Mouse (Mus musculus) R1 (cell line): ENCODE results near the gene Col6a4.

ENCODE experiments used
- DNase-seq: peaks from one replicate; pipeline ENCODE4 v3.0.0-alpha.2; 2018; ENCODE audit warnings: low read depth, low spot score

Col6a4 gene

DNA sequence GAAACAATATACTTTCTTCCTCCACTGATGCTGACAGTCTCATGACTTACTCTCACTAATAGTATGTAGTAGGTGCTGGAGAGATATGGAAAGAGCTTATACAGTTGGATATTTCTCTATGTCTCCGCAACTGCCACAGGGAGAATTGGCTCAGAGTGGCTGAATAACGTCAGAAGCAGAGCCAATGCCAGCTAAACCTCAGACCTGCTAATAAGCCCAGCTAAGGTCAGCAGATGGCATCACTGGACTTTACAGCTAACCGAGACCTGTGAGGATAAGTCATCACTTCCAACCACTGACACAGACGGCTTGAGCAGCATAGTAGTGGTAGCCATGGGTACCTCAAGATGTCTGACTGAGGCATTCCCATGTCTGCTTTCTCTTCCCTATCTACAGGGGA lies 22.6 kb downstream of the Col6a4 start:
- no peak for DNase-seq

DNA sequence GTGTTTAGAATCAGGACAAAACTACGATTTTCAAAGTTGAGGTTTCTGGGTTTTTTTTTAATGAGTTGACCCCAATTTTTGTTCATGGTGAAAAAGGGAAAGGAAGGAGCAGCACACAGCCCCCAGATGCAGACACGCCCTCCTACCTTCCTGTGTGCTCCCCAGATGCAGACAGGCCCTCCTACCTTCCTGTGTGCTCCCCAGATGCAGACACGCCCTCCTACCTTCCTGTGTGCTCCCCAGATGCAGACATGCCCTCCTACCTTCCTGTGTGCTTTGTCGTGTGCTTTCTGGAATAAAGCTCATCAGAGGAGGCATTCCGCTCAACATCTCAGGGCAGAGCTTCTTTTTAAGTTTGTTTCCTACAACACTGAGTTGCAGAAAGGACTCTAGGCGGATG lies 24.9 kb downstream of the Col6a4 start:
- DNase-seq: peak; percentile 90

- no peak for DNase-seq
Observed at GRCm38 (mm10) chr9:106053446-106053845, 43.1 kb downstream of the Col6a4 start.

GRCm38 (mm10) chr9:106043921-106044503 lies 52.6 kb downstream of the Col6a4 start:
- DNase-seq: no peak

- peak; percentile 83 for DNase-seq
Observed at GRCm38 (mm10) chr9:106039915-106040659, 56.5 kb downstream of the Col6a4 start.

GRCm38 (mm10) chr9:106039276-106039675 lies 57.3 kb downstream of the Col6a4 start:
- DNase-seq: no peak

DNA sequence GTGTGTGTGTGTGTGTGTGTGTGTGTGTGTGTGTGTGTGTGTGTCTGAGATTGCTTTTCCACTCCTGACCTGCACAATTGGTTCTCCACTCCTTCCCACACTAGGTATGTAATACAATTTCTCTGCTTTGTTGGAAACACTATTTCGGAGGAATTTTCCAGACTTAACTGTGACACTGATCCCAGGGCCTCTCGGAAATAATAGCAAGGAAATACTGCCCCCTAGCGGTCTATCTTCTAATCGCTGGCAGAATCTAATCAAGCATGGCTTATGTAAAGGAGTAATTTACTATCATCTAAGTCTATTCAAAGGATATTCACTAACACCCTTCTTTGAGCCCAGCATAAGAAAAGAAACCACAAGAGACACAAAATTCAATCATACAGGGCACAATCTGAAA lies 57.7 kb downstream of the Col6a4 start:
- DNase-seq: peak; percentile 74

DNA sequence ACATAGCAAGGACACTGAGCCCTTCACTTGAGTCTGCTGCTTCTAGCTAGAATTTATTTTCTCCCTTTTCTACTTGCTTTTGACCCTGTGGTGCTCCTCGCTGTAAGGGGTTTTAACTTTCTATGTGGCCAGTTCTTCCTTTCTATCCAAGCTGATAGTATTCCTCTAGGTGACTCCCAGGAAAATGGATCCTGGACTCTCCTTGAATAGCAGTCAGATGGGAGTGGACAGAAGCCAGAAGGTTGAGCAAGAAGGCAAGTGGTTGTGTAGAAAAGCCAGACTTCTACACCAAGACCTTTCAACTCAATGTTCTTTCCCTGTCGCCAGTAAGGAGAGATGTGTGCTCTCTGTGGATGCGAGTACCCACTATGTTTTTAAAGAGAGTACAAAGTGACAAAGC lies 80.9 kb downstream of the Col6a4 start:
- no peak for DNase-seq

- DNase-seq: peak; percentile 18
Observed at GRCm38 (mm10) chr9:106013139-106013538, 83.4 kb downstream of the Col6a4 start.

GRCm38 (mm10) chr9:105997955-105998354 lies 98.6 kb downstream of the Col6a4 start:
- DNase-seq: no peak

DNA sequence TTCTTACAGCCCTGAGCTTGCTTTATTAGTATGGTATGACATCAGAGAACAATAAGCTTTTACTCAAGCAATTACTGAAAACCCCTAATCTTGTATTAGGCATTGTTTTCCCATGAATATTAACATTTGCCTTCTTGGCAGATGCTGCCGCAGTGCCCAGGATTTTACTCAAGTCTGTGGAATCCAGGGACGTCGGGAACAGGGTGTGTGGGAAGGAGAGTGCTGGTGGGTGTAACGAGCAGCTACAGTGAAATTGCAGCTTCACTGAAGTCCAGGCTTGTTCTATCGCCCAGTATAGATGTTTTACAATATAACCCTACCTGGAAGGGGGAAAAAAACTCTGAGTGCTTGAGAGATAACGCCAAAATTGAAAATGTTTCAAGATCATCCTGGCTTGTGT lies 104.2 kb downstream of the Col6a4 start:
- no peak for DNase-seq

DNA sequence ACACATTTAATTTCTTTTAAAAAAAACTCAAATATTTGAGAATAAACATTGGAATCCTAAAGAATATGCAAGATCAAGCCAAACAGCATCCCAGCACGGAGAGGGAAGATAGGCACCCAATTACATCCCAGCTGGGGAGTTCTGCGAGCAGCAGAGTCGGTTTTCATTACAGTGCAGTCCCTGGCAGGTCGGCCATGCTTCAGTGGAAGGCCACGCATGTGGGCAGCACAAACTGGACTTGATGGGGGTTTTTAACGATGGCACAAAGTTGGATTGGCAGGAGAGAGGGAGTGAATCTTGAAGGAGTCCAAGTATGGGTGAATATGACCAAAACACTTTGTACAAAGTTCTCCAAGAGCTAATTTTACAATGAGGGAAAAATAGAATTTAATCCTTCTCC lies 106.5 kb downstream of the Col6a4 start:
- no peak for DNase-seq

- no peak for DNase-seq
Observed at GRCm38 (mm10) chr9:105989468-105989867, 107.1 kb downstream of the Col6a4 start.

DNA sequence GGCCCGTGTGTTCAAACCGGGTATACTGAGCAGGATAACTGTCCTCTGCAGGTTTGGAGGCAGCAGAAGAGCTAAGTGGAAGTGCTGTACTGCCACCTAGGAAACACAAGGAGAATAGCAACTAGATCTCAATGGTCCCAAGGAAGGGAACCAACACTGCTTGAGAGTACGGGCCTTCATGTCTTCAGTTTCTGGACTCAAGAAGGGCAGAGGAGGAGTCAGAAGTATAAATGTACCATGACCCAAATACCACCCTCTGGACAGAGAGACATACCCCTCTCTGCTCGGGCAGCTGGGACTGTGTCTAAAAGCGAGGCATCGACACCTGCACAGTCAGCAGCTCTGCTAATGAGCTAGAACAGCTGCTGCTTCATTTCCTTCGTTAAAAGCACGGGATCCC lies 108.5 kb downstream of the Col6a4 start:
- DNase-seq: peak; percentile 69

- DNase-seq: peak; percentile 45
Observed at GRCm38 (mm10) chr9:105984931-105985519, 111.6 kb downstream of the Col6a4 start.

DNA sequence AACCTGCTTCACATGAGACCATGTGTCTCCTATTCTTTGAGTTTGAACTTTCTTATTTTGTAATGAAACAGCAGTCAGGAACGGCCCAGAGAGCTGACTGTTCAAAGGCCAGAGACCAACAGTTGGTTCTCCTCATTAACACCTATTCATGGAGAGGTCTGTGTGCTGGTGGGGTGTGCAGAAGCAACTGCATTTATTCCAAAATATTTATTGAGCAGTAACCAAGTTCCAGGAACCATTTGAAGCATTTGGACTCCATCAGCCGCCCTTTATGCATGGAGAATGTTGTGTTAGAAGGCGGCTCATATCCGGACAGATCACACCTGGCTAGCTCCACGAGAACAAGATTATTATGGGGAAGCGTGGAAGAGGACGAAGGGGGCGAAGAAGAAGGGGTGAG lies 118.1 kb downstream of the Col6a4 start:
- no peak for DNase-seq

GRCm38 (mm10) chr9:105976871-105977270 lies 119.7 kb downstream of the Col6a4 start:
- DNase-seq: peak; percentile 61

DNA sequence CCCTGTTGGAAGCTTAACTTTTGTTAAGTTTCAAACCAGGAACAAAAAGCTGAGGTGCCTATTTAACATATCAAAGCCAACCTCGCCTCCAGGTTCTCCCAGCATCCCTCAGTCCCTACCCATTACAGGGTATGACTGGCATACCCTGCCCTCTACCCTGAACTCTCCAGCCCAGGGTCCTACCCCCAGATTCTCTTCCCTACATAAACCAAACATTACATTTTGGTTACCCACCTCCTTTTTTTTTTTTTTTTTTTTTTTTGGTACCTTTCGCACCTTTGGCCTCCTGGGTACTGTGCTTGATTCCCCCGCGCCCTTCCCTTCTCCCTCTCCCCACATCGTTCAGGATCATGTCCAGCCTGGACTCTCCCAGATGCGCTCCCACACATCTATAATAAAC lies 120.3 kb downstream of the Col6a4 start:
- no peak for DNase-seq

- DNase-seq: no peak
Observed at GRCm38 (mm10) chr9:105973736-105974135, 122.8 kb downstream of the Col6a4 start.

DNA sequence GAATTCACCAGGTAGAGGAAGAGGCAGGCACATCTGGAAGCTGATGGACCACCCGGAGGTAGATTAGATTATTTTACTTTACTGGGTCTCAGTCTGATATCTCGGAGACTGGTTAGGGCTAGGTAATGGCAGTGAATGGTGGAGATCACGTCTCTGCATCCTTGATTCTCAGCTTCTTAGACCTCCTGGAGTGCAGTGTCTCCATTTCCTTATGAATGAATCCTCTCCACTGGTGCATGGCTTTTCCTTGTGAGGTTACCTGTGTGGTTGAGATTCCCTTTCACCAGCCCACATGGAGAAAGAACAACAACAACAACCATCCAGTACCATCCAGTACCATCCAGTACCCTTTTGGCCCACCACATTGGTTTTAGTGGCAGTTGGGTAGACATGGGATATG lies 124.6 kb downstream of the Col6a4 start:
- peak; percentile 50 for DNase-seq

DNA sequence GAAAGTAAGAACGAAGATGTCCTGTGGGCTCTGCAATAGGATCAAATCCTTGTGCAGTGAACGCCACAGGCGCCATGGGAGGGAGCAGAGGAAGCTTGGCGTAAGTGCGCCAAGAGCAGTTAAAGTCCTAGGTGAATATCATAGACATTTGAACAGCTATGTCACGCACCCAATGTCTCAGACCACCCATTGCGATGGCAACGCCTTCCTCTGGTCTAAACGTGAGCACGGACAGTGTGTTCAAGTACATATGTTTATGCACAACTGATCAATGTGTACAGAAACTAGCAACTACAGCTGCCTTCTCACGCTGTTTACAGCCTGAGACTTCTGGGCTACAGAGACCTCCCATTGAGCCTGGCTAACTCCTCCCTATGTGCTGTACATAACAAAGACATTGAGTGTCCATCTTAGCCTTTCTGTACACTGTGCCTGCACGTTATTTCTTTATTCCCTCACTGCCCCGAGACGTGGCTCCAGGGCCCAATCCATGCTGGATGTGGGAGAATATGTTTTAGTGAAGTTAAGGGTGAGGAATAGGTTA lies 125.2 kb downstream of the Col6a4 start:
- DNase-seq: peak; percentile 78

- DNase-seq: no peak
Observed at GRCm38 (mm10) chr9:105970901-105971300, 125.7 kb downstream of the Col6a4 start.

DNA sequence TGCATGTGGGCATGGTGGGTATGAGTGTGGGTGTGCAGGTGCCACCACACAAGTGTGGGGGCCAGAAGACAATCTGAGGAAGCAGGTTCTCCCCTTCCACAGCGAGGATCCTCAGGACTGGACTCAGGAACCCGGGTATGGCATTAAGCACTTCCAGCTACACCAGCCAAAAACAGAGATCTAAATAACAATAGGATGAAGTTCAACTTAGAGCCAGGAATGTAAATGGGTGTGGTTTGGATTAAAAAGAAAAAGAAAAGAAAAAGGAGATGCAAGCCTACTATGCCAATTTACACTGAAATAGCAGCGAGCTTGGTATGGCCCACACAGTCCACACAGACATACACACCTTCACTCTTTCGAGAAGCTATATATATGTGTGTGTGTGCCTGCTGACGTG lies 128.6 kb downstream of the Col6a4 start:
- peak; percentile 81 for DNase-seq
